Mouse (Mus musculus): ENCODE data around the gene Nphp4. TPM values are rescaled to one million over a fixed set of nuclear protein-coding genes. Genes with fewer than 3 reads are reported as not detected.
A peak's percentile ranks its signal among the peaks of the same experiment; 100 is the strongest.

Gene Nphp4
- polyA plus RNA-seq, 1 experiment from 2014 or later = 3.6 TPM

DNA sequence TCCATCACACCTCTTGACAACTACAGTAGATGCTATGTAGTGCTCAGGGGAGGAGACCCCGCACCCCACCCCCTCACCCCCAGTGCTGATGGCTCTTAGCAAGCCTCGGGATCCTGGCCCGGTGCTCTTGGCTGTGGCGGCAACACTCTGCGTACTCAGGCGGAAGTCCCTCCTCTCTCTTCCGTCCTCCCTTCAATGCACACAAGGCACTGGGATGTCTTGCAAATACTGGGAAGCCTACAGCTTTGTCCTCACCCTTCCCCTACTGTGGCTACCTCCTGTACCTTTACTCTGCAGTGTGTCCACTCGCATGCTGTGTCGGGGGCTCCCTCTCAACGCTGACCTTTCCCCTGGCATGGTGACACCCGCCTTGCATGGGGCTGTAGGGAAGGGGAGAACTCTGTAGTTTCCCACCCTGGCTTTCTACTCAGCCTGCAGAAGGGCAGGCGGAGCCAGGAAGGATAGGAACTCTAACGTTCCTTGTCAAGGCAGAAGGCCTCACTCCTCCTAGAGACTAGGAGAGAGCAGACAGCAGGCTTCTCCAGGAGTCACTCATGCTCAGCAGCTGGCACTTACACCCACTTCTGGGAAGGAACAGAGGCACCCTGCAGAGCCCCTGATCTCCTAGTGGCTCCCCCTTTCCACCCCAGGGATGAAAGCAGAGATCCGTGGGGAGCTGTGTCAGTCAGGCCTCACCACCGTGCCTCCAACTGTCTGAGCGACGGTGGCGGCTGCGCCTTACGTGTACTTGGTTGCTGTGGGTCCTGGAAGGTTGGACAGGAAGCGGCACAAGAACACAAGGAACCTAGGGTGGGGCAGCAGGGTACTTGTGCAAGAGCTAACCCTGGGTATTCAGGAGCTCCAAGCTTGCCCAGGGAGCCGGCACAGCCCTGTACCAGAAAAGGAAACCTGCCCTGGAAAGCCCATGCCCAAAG is 28.5 kb upstream of the Nphp4 start:
- no peak overlapping the region for H3K27ac ChIP-seq (ENCODE audit: low read depth, low read length)
- no peak for DNase-seq (ENCODE audit: low spot score)
- 81% methylated on average over 22 of the region's 22 CpGs for WGBS
- H3K4me1 ChIP-seq (ENCODE audit: control insufficient read depth, insufficient read depth, low read length) = no peaks in the 10 kb centered on the region
- H3K4me2 ChIP-seq (ENCODE audit: low read length) = no peak overlapping the region
- no peaks in the 10 kb centered on the region for H3K36me3 ChIP-seq (ENCODE audit: control insufficient read depth, insufficient read depth, low read length)
- no peaks in the 10 kb centered on the region for H3K27me3 ChIP-seq (replicated peaks; ENCODE audit: control insufficient read depth, insufficient read depth, low read length)
- no peaks in the 10 kb centered on the region for H3K9me3 ChIP-seq (replicated peaks; ENCODE audit: control insufficient read depth, low read length)
- ATAC-seq = no peak
- H3K4me3 ChIP-seq (ENCODE audit: low read depth, low read length) = no peak overlapping the region
- H3K9ac ChIP-seq (ENCODE audit: low read length) = no peak overlapping the region

DNA sequence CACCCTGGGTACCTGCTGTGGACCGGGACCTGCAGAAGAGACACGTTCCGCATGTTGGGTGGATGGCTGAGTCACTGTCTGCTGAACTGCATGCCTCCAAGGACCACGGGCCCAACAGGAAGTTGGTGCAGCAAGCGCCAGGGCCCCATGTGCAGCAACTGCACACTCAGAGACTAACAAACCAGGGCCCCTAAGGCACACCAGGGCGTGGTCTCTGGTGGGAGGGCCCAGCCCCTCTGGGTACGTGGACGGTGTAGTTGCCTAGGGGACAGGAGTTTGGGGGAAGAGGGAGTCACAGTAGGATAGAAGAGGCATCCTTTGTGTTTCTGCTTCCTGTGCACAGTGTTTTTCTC is 27.9 kb upstream of the Nphp4 start:
- H3K9ac ChIP-seq (ENCODE audit: low read length) = no peak overlapping the region
- 0 out of 2 replicates have a peak, but pooled peaks cover 4% of the 10 kb centered on the region for H3K4me1 ChIP-seq (ENCODE audit: control insufficient read depth, insufficient read depth, low read length)
- H3K4me2 ChIP-seq (ENCODE audit: low read length) = no peak overlapping the region
- ATAC-seq (no peak), DNase-seq (ENCODE audit: low spot score) (no peak)
- H3K4me3 ChIP-seq (ENCODE audit: low read depth, low read length) = no peak overlapping the region
- H3K27ac ChIP-seq (ENCODE audit: low read depth, low read length) = no peak overlapping the region
- H3K36me3 ChIP-seq (ENCODE audit: control insufficient read depth, insufficient read depth, low read length) = no peaks in the 10 kb centered on the region
- no peaks in the 10 kb centered on the region for H3K9me3 ChIP-seq (replicated peaks; ENCODE audit: control insufficient read depth, low read length)
- WGBS = 73% methylated on average over 8 of the region's 8 CpGs
- no peaks in the 10 kb centered on the region for H3K27me3 ChIP-seq (replicated peaks; ENCODE audit: control insufficient read depth, insufficient read depth, low read length)

DNA sequence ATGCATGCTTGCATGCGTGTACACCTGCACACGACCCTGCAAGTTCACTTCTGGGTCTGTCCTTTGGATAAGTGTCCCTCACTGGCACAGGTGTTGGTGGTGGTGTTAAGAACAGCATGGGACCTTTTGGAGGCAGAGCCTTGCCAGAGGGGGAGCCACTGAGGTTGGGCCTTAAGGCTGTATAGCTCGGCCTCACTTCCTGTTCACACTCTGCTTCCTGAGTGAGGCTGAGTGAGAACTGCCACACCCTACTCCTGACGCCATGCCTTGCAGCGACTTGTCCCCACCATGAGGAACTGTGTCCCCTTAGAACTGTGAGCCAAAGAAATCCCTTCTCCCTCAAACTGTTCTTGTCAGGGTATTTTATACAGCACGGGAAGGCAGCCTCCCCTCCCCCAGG is 25.1 kb upstream of the Nphp4 start:
- 85% methylated on average over 6 of the region's 6 CpGs for WGBS
- H3K36me3 ChIP-seq (ENCODE audit: control insufficient read depth, insufficient read depth, low read length) = no peaks in the 10 kb centered on the region
- ATAC-seq = no peak

DNA sequence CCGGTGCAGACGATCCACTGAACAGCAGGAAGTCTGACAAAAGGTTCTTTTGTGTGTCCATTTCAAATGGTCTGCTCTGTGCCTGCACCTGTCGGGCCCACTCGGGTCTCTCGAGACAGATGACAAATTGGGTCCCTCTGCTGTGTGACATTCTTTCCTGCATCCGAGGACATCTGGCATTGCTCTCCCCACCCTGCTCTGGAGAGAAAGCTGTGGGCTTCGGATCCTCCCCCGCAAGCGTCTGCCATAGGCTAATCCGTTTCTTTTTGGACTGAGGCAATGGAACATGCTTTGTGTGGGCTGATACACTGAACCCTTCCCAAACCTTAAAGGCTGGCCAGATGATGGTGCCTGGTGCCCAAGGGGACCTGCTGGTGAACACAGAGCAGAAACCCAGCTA is 23.4 kb upstream of the Nphp4 start:
- Histone ChIP-seq H3K4me3 (ENCODE audit: low read depth, low read length) (no peak overlapping the region), H3K9me3 (replicated peaks; ENCODE audit: control insufficient read depth, low read length) (no peaks in the 10 kb centered on the region), H3K27me3 (replicated peaks; ENCODE audit: control insufficient read depth, insufficient read depth, low read length) (no peaks in the 10 kb centered on the region), H3K4me1 (ENCODE audit: control insufficient read depth, insufficient read depth, low read length) (peaks cover 8% of the 10 kb centered on the region; the same call in 1 of the 2 replicates), H3K4me2 (ENCODE audit: low read length) (no peak overlapping the region), H3K9ac (ENCODE audit: low read length) (no peak overlapping the region), H3K36me3 (ENCODE audit: control insufficient read depth, insufficient read depth, low read length) (no peaks in the 10 kb centered on the region), H3K27ac (ENCODE audit: low read depth, low read length) (0 out of 2 replicates have a peak overlapping the region, but pooled peaks have one; percentile 14)
- peak; percentile 26; the same call in 1 of the 2 replicates for ATAC-seq
- WGBS = 36% methylated on average over 10 of the region's 10 CpGs
- DNase-seq (ENCODE audit: low spot score) = peak; percentile 30

More for the DNA sequence above, 25.1 kb upstream of the Nphp4 start:
- no peaks in the 10 kb centered on the region for H3K27me3 ChIP-seq (replicated peaks; ENCODE audit: control insufficient read depth, insufficient read depth, low read length)
- no peak for DNase-seq (ENCODE audit: low spot score)
- no peak overlapping the region for H3K27ac ChIP-seq (ENCODE audit: low read depth, low read length)
- H3K9ac ChIP-seq (ENCODE audit: low read length) = no peak overlapping the region
- H3K4me3 ChIP-seq (ENCODE audit: low read depth, low read length) = no peak overlapping the region
- peaks cover 8% of the 10 kb centered on the region; the same call in 1 of the 2 replicates for H3K4me1 ChIP-seq (ENCODE audit: control insufficient read depth, insufficient read depth, low read length)
- H3K4me2 ChIP-seq (ENCODE audit: low read length) = no peak overlapping the region
- H3K9me3 ChIP-seq (replicated peaks; ENCODE audit: control insufficient read depth, low read length) = no peaks in the 10 kb centered on the region

DNA sequence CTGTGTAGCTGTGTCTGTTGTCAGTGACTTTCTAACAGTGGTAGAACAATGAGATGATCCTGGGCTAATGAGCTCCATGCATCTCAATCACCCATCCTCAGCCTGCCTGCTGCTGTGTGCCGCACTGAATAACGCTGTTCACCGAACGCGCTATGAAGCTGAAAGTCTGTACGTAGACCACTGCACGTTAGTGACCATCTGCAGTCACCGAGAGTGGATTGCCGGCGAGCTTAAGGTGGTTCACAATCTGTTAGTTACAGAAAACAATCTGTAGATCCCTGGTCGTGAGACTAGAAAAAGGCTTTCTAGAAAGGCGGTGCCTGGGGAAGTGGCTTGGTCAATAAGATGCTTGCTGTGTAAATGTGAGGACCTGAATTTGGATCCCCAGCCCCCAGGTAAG is 22.4 kb upstream of the Nphp4 start:
- H3K4me1 ChIP-seq (ENCODE audit: control insufficient read depth, insufficient read depth, low read length) = peaks cover 8% of the 10 kb centered on the region; the same call in 1 of the 2 replicates
- H3K36me3 ChIP-seq (ENCODE audit: control insufficient read depth, insufficient read depth, low read length) = no peaks in the 10 kb centered on the region
- H3K4me3 ChIP-seq (ENCODE audit: low read depth, low read length) = no peak overlapping the region
- no peak overlapping the region for H3K4me2 ChIP-seq (ENCODE audit: low read length)
- WGBS = 82% methylated on average over 12 of the region's 12 CpGs
- H3K9ac ChIP-seq (ENCODE audit: low read length) = no peak overlapping the region
- no peak for DNase-seq (ENCODE audit: low spot score)
- no peak for ATAC-seq
- H3K27me3 ChIP-seq (replicated peaks; ENCODE audit: control insufficient read depth, insufficient read depth, low read length) = no peaks in the 10 kb centered on the region
- H3K9me3 ChIP-seq (replicated peaks; ENCODE audit: control insufficient read depth, low read length) = no peaks in the 10 kb centered on the region
- H3K27ac ChIP-seq (ENCODE audit: low read depth, low read length) = no peak overlapping the region

DNA sequence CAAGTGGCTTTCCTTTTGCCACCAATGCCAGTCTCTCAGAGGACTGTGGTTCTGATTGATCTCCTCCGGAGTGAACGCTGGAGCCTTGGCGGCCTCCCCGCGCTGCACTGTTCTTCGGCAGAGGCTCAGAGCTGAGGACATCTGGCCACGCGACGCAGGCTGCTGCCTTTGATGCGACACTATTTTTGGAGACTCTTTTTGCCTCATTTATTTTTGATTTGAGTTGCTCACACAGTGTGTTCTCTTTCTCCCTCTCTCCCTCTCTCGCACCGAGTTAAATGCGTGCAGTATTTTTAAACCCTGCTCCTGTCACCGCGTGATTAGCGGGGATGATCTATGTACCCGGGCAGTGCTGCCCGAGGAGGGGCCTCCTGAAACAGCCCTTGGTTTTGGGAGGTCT is 19.9 kb upstream of the Nphp4 start:
- 87% methylated on average over 18 of the region's 18 CpGs for WGBS
- H3K9ac ChIP-seq (ENCODE audit: low read length) = no peak overlapping the region
- H3K27me3 ChIP-seq (replicated peaks; ENCODE audit: control insufficient read depth, insufficient read depth, low read length) = no peaks in the 10 kb centered on the region
- H3K4me2 ChIP-seq (ENCODE audit: low read length) = no peak overlapping the region
- H3K36me3 ChIP-seq (ENCODE audit: control insufficient read depth, insufficient read depth, low read length) = no peaks in the 10 kb centered on the region
- H3K4me3 ChIP-seq (ENCODE audit: low read depth, low read length) = no peak overlapping the region
- H3K4me1 ChIP-seq (ENCODE audit: control insufficient read depth, insufficient read depth, low read length) = peaks cover 8% of the 10 kb centered on the region; the same call in 1 of the 2 replicates
- ATAC-seq = no peak
- DNase-seq (ENCODE audit: low spot score) = no peak
- no peaks in the 10 kb centered on the region for H3K9me3 ChIP-seq (replicated peaks; ENCODE audit: control insufficient read depth, low read length)
- no peak overlapping the region for H3K27ac ChIP-seq (ENCODE audit: low read depth, low read length)

DNA sequence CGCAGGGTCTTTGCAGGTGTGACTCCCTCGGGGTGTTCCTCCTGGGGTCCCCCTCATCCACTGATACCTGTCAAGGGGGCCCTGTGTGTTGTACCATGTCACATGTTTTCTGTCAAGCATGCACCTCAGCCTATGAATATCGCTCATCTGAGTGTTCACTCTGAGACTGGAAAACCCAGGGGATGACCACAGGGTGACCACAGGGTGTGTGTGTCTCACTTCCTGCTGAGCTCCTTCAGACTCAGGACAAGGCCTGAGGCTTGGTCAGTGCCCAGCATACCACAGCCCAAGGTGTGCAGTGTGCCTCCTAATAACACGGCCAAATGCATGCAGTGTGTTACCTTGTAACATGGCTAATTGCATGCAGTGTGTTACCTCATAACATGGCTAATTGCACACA is 18.8 kb upstream of the Nphp4 start:
- Histone ChIP-seq H3K36me3 (ENCODE audit: control insufficient read depth, insufficient read depth, low read length) (no peaks in the 10 kb centered on the region), H3K4me3 (ENCODE audit: low read depth, low read length) (no peak overlapping the region), H3K27ac (ENCODE audit: low read depth, low read length) (no peak overlapping the region), H3K9me3 (replicated peaks; ENCODE audit: control insufficient read depth, low read length) (no peaks in the 10 kb centered on the region), H3K4me1 (ENCODE audit: control insufficient read depth, insufficient read depth, low read length) (peaks cover 8% of the 10 kb centered on the region; the same call in 1 of the 2 replicates), H3K4me2 (ENCODE audit: low read length) (no peak overlapping the region), H3K9ac (ENCODE audit: low read length) (no peak overlapping the region), H3K27me3 (replicated peaks; ENCODE audit: control insufficient read depth, insufficient read depth, low read length) (no peaks in the 10 kb centered on the region)
- ATAC-seq (no peak), DNase-seq (ENCODE audit: low spot score) (no peak)
- whole genome bisulfite sequencing = 90% methylated on average over 4 of the region's 4 CpGs

DNA sequence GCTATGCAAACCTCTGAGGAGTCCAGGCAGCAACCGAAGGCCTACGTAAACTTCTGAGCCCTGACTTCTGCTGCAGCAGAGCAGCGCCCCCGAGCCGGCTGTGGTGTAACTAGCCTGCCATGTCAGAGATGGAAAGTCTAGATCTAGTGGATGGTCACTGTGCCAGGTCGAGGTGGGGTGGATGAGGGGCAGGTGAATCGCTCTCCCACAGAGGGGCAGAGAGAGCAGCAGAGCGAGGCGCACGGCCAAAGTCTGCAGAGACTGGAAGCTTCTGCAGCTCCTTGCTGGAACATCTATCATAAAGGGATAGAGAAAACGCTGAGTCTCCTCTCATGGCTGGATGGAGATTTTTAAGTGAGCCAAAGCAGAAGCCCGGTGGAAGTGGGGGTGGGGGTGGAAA is 14.0 kb upstream of the Nphp4 start:
- Histone ChIP-seq H3K4me2 (ENCODE audit: low read length) (no peak overlapping the region), H3K27ac (ENCODE audit: low read depth, low read length) (no peak overlapping the region), H3K4me1 (ENCODE audit: control insufficient read depth, insufficient read depth, low read length) (no peaks in the 10 kb centered on the region), H3K4me3 (ENCODE audit: low read depth, low read length) (no peak overlapping the region), H3K27me3 (replicated peaks; ENCODE audit: control insufficient read depth, insufficient read depth, low read length) (no peaks in the 10 kb centered on the region), H3K36me3 (ENCODE audit: control insufficient read depth, insufficient read depth, low read length) (no peaks in the 10 kb centered on the region), H3K9me3 (replicated peaks; ENCODE audit: control insufficient read depth, low read length) (no peaks in the 10 kb centered on the region), H3K9ac (ENCODE audit: low read length) (no peak overlapping the region)
- ATAC-seq = no peak
- 89% methylated on average over 12 of the region's 12 CpGs for WGBS
- DNase-seq (ENCODE audit: low spot score) = no peak

DNA sequence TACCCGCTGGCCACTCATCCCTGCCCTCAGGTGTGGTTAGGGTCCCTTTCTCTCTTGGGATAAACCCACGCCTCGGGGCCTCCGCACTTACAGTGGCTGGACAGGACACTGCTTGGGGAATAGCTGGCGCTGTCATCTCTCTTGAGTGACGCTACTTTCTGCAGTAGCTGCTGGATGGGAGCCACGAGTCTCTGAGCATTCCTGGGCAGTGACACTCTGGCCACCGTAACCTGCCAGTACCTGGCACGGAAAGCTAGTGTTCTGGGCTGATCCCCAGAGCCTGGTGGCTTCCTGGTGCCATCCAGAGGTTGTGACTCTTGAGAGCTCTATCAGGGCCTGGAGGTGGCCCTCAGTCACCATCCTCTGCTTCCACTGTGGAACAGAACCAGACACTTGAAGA is 13.4 kb upstream of the Nphp4 start:
- H3K9ac ChIP-seq (ENCODE audit: low read length) = no peak overlapping the region
- H3K9me3 ChIP-seq (replicated peaks; ENCODE audit: control insufficient read depth, low read length) = no peaks in the 10 kb centered on the region
- H3K4me2 ChIP-seq (ENCODE audit: low read length) = no peak overlapping the region
- no peak overlapping the region for H3K27ac ChIP-seq (ENCODE audit: low read depth, low read length)
- no peaks in the 10 kb centered on the region for H3K27me3 ChIP-seq (replicated peaks; ENCODE audit: control insufficient read depth, insufficient read depth, low read length)
- no peaks in the 10 kb centered on the region for H3K4me1 ChIP-seq (ENCODE audit: control insufficient read depth, insufficient read depth, low read length)
- ATAC-seq = no peak
- no peaks in the 10 kb centered on the region for H3K36me3 ChIP-seq (ENCODE audit: control insufficient read depth, insufficient read depth, low read length)
- DNase-seq (ENCODE audit: low spot score) = no peak
- 95% methylated on average over 9 of the region's 9 CpGs for WGBS
- no peak overlapping the region for H3K4me3 ChIP-seq (ENCODE audit: low read depth, low read length)
